8 mouse cellular contexts compared by ENCODE assay signal in the genomic region with DNA sequence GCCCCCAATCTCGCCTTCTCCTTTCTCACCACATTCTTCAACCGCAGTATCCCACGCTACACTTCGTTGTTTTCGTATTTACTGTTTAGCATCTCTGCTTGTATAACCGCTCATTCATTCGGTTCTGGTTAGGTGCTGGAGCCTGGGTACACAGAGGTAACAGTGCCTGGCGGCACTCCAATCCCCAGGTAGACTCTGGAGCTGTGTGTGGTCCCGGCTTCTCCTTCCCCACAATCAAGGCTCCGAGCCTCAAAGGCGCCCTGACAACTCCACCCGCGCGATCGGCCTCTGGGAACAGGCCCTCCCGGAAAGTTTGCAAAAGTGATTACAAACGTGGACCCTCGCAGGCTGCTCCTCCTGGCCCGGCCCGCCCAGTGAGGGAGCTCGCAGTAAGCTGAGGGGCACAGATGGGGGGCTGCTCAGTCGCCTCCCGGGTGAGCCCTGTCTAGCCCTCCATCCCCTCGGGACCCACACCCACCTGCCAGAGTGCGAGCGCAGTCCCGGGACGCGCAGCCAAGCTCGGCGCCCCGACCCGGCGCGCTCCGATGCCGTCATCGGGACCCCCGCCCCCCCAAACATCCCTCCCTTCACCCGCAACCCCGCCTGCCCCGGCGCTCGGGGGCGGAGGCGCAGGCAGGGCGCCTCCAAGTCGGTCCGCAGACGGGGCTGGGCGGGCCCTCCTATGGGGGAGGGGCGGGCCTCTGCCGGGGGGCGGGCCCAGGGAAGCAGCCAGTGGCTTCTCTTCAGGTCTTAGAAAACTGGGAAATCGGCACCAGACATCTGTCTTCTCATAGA. TPM values are rescaled to one million over a fixed set of nuclear protein-coding genes. Genes with fewer than 3 reads are reported as not detected.
DNase-seq lines count a peak whose midpoint lies in the region; ATAC-seq lines count a peak whose summit lies in the region.

Gene Kif7, minus strand, starts transcription at position 534 of the 795 bp plus-strand sequence.

- ATAC-seq in frontal cortex, adult (ENCODE audit: low TSS enrichment) = no peak

- H3K27ac ChIP-seq in macrophage = no peak within 1 kb of the TSS

- intact Hi-C loops in heart, postnatal 10 days (cut with DNase I) = no loop called here

- H3K36me3 ChIP-seq in macrophage (ENCODE audit: inconsistent target) = no peaks in the 10 kb centered on the region

- DNase-seq in ES-CJ7 (ENCODE audit: low read depth, low spot score) = peak; percentile 91
- peak; percentile 87 to 95 for DNase-seq in adrenal gland, adult (ENCODE audit: inconsistent age in 2 of 2, low spot score in 1 of 2)
- DNase-seq in fibroblast of lung, adult 2 months (ENCODE audit: low read depth) = peak; percentile 41
- peak; percentile 85 to 86 for DNase-seq in heart, postnatal 10 days
- DNase-seq in kidney, postnatal 36 days = peak; percentile 80 to 88
- peak; percentile 76 for DNase-seq in right cerebral cortex, postnatal 4 days

- 3% methylated on average over 44 of the region's 55 CpGs for WGBS in macrophage (ENCODE audit: missing documents)

- H3K79me2 ChIP-seq in macrophage (ENCODE audit: inconsistent target) = no peaks in the 10 kb centered on the region

- H3K4me3 ChIP-seq in macrophage (ENCODE audit: inconsistent target) = peak within 1 kb of the TSS; percentile 34

RNA-seq across cellular contexts. Expression of gene Kif7, which starts in this region (rescaled TPM):
- total RNA-seq in heart, postnatal 10 days (2021) = 1 to 10 TPM; 3.2 to 3.9 TPM
- 1 to 10 TPM in 15 of 26 experiments, under 1 TPM in 10, not detected in 1; 0.29 to 5.0 (median 1.1) TPM for total RNA-seq in macrophage (2018; cell fraction: chromatin; rRNA removed)
- under 1 TPM; 0.08 to 0.74 (median 0.29) TPM for total RNA-seq in macrophage (2018; cell fraction: cytosol; rRNA removed)
- 1 to 10 TPM in 7 of 26 experiments, under 1 TPM in 18, not detected in 1; 0.06 to 4.6 (median 0.51) TPM for total RNA-seq in macrophage (2018; cell fraction: nucleus; rRNA removed)
- 0.44 to 1.3 TPM (median 0.49 TPM) in 3 replicates for polyA plus RNA-seq in macrophage (2018)

Comparison
In these comparisons a context has a peak if more than half of its experiments do, and no peak if none do; other contexts are left out.
1. DNase-seq: peak in every context shown above with its lines; median percentile 91 in ES-CJ7; 91 in adrenal gland, adult; 86 in heart, postnatal 10 days; 84 in kidney, postnatal 36 days; 76 in right cerebral cortex, postnatal 4 days; 41 in fibroblast of lung, adult 2 months.